Mouse (Mus musculus) right cerebral cortex, adult 18-20 months (tissue): Measurements from ENCODE around the gene Lin54.

Experiments used
- DNase-seq: peaks from one replicate; pipeline ENCODE4 v3.0.0; 2022; ENCODE audit warnings: mixed read lengths

Gene Lin54

DNA sequence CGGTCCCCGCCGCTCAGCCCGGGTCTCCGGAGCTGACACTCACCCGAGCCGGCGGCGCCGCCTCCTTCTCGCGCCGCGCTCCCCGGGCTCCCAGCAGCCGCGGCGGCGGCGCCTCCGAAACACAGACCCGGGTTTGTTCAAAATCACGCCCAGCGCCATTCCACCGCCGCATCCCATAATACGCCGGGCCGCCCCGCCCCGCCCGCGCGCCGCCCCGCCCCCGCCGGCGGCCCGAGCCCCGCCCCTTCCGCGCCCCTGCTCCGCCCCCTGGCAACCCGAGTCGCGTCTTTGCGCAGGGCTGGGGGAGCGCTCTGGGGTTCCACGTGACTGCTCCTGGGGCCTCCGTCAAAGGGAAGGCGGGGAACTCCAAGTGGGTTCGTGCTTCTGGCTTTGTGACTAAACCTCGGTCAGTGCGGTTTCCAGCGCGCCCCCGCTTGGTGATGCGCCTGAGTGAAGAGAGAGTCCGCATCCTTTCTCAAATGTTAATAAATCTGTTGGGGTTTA, at the start of gene Lin54:
Gene Lin54 (minus strand): TSS at position 182 of the 504 bp plus-strand sequence.
- peak; percentile 93 for DNase-seq

DNA sequence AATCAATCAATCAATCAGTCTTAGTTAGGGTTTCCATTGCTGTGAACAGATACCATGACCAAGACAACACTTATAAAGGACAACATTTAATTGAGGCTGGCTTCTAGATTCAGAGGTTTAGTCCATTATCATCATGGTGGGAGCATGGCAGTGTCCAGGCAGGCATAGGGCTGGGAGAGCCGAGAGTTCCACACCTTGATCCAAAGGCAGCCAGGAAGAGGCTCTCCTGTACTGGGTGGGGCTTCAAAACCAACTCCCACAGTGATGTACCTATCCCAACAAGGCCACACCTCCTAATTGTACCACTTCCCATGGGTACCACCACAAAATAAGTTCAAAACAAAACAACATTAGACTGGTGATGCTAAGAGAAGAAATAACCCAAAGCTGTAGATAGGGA, 49.7 kb upstream of the Lin54 start:
- no peak for DNase-seq

DNA sequence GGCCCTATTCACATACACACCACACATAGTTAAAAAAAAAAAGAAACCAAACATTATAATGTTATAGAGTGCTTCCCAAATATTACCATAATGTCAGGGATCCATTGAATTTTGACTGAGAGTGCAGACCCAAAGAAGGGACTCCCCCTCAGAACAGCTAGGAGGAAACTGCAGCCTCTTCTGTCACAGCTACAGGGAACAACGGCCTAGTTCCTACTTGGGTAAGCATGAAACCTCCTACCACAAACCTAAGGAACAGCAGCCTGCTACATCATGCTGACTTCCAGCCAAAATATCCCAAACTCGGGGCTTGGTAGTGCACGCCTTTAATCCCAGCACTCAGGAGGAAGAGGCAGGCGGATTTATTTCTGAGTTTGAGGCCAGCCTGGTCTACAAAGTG, 48.9 kb upstream of the Lin54 start:
- no peak for DNase-seq

DNA sequence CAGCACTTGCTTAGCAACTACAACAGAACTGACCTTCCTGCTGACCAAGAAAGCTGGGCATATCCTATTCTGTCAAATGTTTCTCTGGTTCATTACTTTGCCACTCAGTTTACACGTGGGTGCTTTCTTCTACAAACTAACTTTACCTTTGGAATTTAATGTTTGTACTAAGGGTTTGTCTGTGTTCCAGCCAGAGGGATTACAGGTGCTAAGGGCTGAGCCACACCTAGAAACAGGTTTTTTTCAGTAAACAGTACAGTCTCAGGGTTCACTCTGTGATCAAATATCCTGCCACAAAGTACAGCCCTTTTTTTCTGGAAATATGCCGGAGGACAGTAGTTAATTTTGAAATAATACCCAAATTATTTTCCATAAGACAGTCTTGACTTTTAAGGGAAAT, 47.8 kb upstream of the Lin54 start:
- no peak for DNase-seq

DNA sequence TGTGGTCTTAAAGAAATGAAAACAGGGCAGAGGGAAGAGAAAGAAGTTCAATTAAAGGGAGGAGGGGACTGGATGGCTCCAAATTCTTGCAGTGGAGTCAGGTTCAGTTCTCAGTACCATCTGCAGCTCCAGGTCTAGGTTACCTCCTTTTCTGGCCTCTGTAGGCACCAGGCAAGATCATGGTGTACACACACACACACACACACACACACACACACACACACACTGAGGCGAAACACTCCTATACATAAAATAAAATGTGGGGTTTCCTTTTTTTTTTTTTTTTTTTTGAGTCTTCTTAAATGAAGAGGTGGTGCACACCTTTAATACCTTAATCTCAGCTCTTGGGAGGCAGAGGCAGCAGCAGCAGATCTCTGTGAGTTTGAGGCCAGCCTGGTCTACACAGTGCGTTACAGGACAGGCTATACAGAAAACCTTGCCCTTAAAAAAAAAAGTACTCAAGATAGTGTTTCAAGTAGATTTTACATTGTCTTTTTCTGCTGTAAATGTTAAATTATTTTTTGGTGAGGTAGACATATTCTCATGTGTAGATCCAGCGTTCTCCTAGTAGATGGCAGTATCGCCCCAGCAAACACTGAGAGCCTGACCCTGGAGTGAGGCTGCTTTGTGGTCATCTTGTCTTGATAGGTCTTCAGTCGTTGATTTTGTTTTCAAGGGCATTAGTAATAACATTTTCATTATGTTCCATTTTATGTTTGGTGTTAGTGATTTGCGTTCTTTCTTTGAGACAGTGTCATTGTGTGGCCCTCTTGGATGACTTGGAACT, 46.0 kb upstream of the Lin54 start:
- DNase-seq: no peak

DNA sequence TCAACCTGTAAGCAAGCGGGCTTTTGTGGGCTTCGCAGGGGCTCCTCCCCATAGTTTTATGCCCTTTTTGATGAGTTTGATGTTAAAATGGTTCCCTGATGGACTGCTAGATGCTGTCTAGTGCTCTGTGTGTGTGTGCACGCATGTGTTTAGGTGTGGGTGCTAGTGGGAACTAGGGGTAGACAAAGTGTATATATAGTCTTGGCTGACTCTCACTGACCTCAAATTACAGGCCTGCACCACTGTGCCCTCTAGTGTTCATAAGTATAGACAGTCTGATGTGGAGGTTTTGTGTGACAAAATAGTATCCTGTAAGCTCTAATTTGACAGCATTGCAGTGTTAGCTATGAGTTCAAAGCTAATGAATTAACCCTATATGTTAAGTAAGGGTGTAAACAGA, 36.2 kb upstream of the Lin54 start:
- DNase-seq: peak; percentile 11

DNA sequence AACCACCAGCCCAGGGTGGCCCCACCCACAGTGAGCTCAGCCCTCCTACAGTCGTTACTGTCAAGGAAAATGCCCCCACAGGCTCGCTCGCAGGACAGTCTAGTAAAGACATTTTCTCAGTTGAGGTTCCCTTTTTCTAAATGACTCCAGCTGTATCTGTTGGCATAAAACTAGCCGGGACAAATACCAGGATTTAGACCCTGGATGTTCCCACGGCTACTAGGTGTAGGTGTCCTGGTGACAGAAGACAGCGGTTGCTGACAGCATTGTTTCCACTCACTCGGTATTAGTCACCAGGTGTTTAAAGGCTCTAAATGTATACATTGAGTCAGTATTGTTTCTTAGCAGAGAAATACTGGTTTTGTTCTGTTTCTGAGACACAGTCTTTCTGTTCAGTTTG, 35.4 kb upstream of the Lin54 start:
- no peak for DNase-seq

DNA sequence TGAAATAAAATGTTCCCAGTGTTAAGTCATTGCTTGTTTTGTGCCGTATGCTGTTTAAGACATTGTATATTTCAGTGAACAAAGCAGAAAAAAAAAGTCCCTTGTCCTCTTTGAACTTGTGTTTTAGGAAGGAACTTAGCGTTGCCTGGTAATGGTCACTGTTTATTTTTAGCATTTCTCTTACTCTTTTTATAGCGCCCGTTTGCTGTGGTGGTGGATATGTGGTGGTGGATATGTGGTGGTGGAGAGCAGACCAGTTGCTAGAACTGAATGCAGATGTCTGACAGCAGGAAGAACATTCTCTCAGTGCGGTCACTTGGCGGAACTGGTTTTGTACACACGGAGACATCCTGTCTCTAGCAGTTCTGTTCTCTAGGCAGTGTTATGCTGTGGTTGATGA, 25.7 kb upstream of the Lin54 start:
- no peak for DNase-seq

DNA sequence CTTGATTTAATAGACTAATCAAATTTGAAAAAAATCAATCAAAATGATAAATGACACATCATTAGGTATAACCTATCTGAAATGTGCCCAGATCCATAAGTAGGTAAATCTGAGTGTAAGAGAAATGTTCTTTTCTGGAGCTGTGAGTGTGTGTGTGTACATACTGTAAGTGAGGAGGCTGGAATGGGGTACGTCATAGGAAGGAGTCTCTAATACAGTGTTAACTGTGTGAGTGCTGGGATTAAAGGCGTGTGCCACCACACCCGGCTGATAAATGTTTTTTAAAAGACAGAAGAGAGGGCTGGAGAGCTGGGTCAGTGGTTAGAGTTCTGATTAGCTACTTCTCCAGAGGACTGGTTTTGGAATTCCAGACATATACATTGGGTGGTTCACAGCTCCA, 25.2 kb upstream of the Lin54 start:
- DNase-seq: no peak

DNA sequence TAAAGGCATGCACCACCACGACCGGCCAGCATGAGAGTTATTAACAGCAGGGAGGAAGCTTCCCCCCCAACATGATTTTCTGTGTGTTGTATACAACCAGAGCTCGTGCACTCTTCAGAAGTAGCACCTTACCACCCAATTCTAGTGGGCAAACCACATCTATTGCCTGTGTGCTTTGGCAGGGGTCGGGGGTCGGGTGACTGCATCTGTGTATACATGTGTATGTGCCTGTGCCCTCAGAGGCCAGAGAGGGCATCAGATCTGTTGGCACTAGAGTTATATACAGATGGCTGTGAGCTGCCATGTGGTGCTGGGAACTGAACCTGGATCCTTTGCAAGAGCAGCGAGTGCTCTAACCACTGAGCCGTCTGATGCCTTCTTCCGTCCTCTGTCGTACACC, 24.5 kb upstream of the Lin54 start:
- no peak for DNase-seq

DNA sequence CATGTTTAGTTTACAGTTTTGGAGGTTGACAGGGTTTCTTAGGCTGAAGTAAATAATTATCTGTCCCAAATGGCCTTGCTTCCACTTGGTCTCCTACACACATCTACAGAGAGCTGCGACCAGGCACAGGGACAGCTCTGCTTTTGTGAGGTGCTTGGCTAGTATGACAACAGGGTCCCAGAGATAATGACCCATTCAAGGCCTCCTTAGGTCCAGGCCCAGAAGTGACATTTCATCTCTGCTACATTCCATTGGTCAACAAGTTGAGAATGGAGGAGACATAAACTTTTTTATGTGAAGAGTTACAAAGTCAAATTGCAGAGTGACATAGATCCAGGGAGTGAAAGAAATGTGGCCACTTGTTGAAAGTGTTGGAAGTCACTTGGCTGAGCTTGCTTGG, 22.9 kb upstream of the Lin54 start:
- DNase-seq: no peak

DNA sequence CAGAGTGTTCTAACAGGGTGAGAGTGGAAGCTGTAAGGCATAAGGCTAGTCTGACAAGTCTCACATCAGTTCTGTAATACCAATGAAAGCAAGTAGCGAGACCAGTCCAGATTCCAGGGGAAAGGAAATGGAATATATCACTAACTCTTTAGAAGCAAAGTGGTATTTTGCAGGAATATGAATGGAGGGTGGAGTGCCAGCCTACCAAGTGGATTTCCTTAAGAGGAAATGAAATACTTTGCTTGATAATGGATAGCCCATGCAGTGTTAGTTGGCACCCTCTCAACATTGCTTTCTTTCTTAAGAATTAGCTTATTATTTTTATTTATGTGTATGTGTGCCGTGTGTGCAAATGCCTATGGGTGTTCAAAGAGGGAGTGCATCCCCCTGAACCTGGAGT, 19.8 kb upstream of the Lin54 start:
- DNase-seq: no peak

DNA sequence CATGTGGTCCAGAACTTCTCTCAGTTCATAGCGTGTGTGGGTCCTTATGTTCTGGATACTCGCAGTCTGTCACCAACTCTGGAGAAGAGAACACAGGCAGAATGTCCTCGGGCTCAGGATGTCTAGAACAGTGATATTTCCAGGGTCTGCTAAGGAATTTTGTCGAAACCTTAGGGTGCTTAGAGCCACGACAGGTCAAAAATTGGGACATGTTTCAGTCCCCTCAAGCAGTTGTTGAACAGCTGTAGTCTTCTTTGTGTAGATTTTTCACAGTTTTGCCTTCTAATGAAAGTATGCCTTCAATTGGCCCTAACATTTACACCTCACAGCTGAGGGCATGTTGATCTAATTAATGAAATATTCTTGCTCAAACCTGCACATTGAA, 18.6 kb upstream of the Lin54 start:
- no peak for DNase-seq

DNA sequence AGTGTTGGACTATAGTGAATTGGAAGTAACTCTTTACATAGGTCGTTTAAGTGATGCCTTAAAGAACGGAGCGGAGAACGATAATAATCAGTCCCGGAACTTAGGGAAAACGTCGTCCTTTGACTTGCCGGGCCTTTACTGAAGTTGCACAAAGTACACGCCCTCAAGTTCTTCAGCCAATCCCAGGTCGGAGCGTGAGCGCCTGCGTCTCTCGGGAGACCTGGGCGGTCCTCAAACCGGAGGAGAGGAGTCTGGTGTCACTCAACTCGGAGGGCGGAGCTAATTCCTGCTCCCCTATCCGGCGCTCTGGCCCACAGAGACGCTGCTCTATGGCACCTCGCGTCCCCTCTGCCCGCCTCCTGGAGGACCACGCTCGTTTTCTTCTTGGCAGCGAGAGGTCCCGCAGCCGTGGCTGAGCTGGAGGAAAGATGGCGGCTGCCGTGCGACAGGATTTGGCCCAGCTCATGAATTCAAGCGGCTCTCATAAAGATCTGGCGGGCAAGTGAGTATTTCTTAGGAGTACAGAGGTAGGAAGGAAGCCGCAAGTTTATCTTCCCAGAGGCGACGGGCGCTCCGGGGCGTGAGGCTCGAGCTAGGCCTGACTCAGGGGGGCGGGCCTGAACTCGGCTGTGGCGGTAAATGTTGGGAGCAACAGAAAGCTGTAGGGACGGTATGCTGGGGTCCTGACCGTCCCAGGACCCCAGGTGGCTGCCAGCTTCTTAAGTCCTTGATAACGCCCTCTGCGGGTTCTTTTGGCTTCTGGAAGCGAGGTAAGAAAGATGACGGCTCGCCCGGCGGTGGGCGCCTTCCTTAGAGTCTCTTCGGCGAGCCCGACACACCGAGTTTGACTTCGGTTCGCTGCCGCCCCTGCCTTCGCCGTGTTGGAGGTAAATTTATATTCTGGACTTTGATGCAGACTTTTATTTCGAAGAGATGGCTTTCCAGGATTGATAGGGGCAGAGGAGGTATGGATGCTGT, 17.9 kb upstream of the Lin54 start, which contains the start of gene Cops4:
Gene Cops4 (plus strand): TSS at position 261 of the 978 bp plus-strand sequence.
- peak; percentile 99 for DNase-seq

DNA sequence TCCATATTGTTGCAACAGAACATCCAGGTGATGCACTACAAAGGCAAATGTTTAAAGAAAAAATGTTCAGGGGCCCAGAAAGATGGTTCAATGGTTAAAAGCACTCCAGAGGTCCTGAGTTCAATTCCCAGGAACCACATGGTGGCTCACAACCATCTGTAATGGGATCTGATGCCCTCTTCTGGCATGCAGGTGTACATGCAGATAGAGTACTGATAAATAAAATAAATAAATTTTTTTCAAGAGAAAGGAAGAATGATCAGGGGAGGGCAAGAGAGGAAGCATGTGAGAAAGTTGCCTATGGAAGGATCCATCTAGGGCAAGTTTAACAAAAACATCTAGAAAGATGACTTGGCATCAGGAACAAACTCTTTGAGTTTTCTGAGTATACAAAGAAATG, 12.1 kb upstream of the Lin54 start:
- no peak for DNase-seq

DNA sequence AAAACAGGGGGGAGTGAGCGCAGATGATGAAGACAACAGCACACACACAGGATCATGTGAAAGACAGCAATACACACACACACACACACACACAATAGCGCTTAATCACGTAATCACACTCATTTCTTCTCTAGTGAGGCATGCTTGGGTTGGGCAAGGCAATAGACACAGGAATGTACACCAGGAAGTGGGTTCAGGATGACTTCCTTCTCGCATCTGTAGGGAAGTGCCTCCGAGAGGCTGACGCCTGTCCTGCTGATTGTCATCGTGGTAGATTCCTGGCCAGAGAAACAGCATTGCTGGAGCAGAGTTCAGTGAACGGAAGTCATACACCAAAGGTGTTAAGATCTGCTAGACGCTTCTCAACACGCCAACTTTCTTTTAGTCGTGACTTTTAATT, 8.8 kb upstream of the Lin54 start:
- DNase-seq: no peak

DNA sequence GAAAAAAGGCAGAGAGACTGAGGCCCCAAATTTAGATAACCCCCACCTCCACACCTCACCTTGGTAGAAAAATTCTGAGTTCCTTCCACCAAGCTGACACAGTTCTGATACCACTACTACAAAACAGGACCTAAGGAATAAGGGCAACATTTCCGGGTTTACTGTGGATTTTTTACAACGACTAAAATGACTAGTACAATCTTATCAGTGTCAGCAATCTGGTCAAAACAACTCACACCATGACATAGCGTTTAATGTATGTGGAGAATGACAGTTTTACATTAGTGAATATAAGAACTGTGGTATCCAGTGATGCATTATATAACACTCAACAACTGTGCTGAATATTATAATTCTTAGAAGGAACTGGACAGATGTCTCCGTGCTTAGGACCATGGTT, 828 bp upstream of the Lin54 start:
- no peak for DNase-seq

DNA sequence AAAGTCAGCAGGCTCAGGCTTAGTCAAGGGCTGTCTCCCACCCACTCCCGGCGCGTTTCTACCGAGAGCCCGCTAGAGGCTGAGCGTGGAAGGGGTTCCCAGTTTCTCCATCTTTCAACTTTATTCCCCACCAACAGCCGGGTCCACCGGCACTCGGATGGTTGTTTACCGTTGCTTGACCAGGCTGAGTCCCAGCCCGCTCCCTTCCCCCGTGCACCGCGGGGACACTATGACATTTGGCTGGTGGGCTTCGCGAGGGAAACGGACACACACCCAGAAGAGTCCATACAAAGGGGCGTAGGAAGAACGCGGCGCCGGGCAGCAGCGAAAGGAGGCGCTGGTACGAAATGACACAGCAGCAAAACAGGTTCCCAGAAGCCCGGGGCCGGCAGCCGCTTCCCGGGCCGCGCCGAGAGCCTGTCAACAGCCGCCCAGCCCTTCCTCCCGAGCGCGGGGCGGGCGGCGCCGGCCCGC, 571 bp downstream of the Lin54 start:
- DNase-seq: peak; percentile 64

DNA sequence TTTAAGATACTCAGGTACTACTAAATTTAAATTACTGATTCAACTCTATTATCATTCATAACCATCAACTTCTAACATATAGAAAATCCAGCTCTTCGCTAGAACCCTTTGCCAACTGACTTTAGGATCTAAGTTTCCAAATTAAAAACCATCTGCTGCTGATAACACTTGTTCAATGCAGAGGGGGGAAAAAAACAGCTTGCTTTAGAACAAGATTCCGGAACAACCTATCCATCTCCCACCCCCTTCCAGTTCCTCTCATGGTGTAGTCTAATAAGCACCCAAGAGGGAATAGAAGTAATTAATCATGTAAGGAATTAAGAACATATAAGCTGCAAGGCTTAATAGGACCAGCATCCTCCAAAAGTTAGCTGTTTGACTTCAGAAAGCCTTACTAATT, 1.2 kb downstream of the Lin54 start:
- DNase-seq: no peak

DNA sequence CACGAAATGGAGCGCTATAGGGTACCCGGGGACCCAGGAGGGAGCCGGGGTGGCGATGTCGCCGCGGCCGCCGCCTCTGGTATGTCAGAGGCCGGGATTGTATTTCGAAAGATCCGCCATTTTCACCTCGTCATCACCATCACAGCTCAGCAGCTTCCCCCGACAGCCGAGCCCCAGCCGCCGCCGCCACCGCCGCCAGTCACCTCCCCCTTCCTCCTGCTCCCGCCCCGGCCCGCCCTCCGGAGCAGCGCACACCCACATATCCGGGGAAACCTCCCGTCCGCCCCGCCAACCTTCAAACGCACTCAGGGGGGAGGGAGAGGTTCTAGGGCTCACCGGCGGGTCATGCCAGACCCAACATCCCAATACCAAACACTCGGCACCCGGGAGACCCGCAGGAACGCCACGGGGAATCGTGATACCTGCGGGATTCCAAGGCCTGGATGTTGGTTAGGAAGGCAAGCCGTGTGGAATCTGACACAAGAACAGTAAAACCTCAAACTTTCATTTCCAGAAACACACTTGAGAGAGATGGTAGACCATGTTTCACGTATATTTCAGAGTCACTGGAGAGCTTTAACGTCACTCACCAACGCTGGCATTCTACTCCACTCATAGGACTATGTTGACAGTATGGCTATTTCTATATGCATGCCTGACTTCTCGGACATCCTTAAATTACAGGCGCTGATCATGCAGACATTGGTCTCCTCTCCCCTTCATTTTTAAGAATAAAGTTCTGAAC, 1.8 kb downstream of the Lin54 start:
- peak; percentile 79 for DNase-seq

DNA sequence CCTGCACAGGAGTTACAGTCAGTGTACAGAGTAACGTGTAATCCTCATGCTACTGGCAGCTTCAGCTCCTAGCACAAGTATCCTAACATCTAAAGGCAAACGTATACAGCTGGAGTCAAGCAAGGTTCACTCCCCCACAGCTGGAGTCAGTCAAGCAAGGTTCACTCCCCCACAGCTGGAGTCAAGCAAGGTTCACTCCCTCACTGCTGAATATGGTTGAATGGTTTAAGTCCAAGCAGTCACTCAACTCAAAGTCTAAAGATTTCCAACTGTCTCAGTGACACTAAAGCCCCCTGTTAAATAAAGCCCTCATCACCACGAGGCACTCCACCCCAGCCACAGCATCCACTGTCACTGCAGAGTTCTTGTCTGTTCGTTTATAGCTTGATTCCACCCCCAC, 8.7 kb downstream of the Lin54 start:
- no peak for DNase-seq

DNA sequence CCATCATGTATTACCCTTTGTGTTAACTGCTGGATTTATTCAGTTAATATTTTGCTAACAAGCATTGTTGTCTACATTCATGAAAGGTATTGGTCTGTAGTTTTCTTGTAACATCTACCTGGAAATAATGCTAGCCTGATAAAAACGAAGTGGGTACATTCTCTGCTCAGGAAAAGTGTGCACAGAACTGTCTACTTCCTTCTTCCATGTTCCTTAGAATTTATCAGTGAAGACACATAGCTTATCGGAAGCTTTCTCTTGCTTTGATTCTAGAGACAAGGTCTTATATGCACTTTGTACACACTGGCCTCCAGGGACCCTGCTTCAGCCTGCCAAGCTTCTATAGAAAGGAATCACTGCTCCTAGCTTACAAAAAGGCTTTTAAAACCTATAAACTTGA, 11.1 kb downstream of the Lin54 start:
- no peak for DNase-seq

DNA sequence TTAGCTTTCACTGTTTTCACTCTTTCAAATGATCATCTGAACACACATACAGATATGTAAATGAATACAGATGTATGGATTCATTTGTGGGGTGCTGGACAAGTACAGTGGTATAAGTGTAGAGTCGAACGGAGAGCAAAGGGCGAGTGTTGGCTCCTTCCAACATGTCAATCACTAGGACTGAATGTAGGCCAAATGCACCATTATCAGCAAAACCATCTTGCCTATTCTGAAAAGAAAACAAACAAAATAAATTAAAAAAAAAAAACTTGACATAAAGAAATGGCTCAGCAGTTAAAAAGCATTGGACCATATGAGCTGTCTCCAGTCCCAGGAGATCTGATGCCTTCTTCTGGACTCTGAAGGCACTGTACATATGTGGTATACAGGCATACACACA, 12.2 kb downstream of the Lin54 start:
- no peak for DNase-seq
